Mouse (Mus musculus): Measurements from ENCODE around the gene Gm28043.
"Not testable (repeated sequence)": the region's sequence is repeated elsewhere in the genome, so short reads cannot be mapped to it uniquely, and the experiment has no call there.

Gene Gm28043

DNA sequence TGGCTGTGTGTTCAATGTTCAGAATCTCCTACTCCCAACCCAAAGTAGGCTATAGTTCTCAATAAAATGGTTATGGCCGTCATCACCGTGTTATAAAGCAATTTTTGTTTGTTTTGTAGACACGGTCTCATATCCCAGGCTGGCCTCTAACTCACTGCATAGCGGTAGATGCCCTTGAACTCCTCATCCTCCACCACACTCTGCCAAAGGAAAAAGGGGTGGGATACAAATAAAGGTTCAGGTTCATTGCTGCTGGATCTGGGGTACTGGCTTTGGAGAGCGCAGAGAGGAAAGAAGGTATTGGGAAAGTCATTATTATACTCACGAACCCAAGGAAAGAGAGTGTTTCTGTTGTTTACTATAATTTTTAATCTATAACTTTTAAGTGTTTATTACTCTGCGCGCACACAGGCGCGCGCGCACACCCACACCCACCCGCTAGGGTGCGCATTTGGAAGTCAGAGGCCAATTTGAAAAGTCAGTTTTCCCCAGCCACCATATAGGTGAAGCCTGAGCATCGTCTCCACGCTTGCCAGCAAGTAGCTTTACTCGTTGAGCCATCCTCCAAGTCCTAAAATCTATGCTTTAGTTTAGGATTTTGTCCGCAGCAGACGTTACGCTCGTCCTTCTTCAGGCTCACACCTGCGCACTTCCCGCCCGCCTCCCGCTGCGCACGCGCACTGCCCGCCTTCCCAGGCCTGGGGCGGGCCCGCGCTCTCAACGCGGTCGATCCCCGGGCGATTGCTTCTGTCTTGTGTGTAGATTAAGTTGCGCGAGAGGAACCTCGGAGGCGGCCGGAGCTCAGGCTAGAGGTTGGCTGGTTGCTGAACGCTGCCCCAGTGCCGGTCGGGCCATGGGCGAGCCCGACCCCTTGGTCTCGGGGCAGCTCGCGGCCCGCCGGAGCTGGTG lies at the start of gene Gm28043, which contains the start of gene Rnf8:
Gene Gm28043, plus strand, starts transcription at position 762 of the 909 bp plus-strand sequence.
Gene Rnf8, plus strand, starts transcription at position 676 of the 909 bp plus-strand sequence.
- in situ Hi-C loops (cut with MboI; ENCODE audit: low pct_unique_long_range_greater_than_20kb in 1 of 2, low sequenced_read_pairs in 2 of 2, unreplicated experiment in 1 of 2) = no loop called here

- in situ Hi-C loops (cut with MboI; ENCODE audit: low pct_unique_long_range_greater_than_20kb in 1 of 2, low sequenced_read_pairs in 2 of 2, unreplicated experiment in 1 of 2) = no loop called here
Observed at GRCm38 (mm10) chr17:29565521-29565920, 49.2 kb upstream of the Gm28043 start.

GRCm38 (mm10) chr17:29568435-29568834 lies 46.2 kb upstream of the Gm28043 start:
- in situ Hi-C loops (cut with MboI; ENCODE audit: low pct_unique_long_range_greater_than_20kb in 1 of 2, low sequenced_read_pairs in 2 of 2, unreplicated experiment in 1 of 2) = no loop called here

DNA sequence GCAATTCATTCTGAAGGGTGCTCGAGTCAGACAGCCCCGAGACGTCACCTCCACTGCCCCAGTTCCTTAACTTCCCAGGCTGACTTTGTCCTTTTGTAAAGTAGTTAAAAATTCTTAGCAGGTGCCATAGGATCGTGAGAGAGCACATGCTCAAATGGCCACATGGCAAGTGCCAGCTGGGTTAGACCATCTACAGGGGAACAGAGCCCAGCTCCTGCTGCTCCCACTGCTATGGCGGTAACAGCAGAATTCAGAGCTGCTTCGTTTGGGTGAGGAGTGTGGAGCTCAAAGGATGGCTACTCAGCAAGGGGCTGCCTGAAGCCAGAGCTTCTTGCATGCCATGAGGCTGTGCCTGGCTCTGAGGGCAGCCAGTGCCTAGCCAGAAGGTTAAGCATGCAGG lies 44.8 kb upstream of the Gm28043 start:
- in situ Hi-C loops (cut with MboI; ENCODE audit: low pct_unique_long_range_greater_than_20kb in 1 of 2, low sequenced_read_pairs in 2 of 2, unreplicated experiment in 1 of 2) = no loop called here

DNA sequence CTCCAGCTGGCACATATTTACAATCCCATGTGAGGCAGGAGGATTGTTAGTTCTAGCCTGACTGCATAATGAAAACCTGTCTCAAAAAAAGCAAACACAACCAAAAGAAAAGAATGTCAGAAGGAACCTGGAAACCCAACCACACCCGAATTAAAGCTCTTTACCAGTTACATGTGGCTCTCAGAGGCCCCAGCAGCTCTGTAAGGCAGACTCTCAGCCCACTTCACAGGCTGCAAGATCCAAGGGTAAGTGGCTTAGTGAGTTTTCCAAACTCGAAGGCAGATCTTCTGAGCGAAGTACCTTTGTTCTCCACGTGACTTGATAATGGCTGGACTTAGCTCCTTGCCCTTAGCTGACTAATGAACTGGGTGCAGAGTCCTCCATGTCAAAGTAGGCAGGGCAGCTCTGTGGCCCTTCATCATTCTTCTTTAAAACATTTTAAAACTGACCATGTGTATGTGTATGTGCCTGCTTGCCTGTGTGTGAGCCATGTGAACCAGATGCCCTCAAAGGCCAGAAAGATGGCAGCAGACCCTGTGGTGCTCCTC lies 35.0 kb upstream of the Gm28043 start:
- in situ Hi-C loops (cut with MboI; ENCODE audit: low pct_unique_long_range_greater_than_20kb in 1 of 2, low sequenced_read_pairs in 2 of 2, unreplicated experiment in 1 of 2) = no loop called here

- in situ Hi-C loops (cut with MboI; ENCODE audit: low pct_unique_long_range_greater_than_20kb in 1 of 2, low sequenced_read_pairs in 2 of 2, unreplicated experiment in 1 of 2) = no loop called here
Observed at GRCm38 (mm10) chr17:29583569-29583968, 31.1 kb upstream of the Gm28043 start.

GRCm38 (mm10) chr17:29584306-29584705 lies 30.4 kb upstream of the Gm28043 start:
- in situ Hi-C loops (cut with MboI; ENCODE audit: low pct_unique_long_range_greater_than_20kb in 1 of 2, low sequenced_read_pairs in 2 of 2, unreplicated experiment in 1 of 2) = no loop called here

- in situ Hi-C loops (cut with MboI; ENCODE audit: low pct_unique_long_range_greater_than_20kb in 1 of 2, low sequenced_read_pairs in 2 of 2, unreplicated experiment in 1 of 2) = no loop called here
Observed at GRCm38 (mm10) chr17:29584737-29585136, 29.9 kb upstream of the Gm28043 start.

GRCm38 (mm10) chr17:29585446-29585845 lies 29.2 kb upstream of the Gm28043 start:
- in situ Hi-C loops (cut with MboI; ENCODE audit: low pct_unique_long_range_greater_than_20kb in 1 of 2, low sequenced_read_pairs in 2 of 2, unreplicated experiment in 1 of 2) = no loop called here

DNA sequence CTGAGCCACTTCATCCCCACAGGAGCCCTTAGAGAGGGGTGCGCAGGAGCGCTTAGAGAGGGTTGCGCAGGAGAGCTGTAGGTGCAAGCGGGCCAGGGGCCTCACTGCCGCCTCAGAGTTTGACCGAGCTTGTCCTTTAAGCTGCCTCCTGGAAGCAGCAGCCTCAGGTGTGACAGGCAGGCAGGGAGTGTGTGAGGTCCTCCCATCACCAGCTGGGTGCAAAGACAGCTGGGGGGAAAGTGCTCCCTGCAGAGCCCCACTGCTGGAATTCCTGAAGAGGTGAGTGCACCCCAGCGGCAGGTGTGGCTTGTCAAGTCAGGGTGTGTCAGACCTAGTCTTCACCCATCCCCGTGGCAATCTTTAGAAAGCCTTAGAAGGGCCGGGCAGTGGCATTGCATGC lies 27.8 kb upstream of the Gm28043 start:
- in situ Hi-C loops (cut with MboI; ENCODE audit: low pct_unique_long_range_greater_than_20kb in 1 of 2, low sequenced_read_pairs in 2 of 2, unreplicated experiment in 1 of 2) = no loop called here

- in situ Hi-C loops (cut with MboI; ENCODE audit: low pct_unique_long_range_greater_than_20kb in 1 of 2, low sequenced_read_pairs in 2 of 2, unreplicated experiment in 1 of 2) = no loop called here
Observed at GRCm38 (mm10) chr17:29589221-29589898, 25.3 kb upstream of the Gm28043 start.

DNA sequence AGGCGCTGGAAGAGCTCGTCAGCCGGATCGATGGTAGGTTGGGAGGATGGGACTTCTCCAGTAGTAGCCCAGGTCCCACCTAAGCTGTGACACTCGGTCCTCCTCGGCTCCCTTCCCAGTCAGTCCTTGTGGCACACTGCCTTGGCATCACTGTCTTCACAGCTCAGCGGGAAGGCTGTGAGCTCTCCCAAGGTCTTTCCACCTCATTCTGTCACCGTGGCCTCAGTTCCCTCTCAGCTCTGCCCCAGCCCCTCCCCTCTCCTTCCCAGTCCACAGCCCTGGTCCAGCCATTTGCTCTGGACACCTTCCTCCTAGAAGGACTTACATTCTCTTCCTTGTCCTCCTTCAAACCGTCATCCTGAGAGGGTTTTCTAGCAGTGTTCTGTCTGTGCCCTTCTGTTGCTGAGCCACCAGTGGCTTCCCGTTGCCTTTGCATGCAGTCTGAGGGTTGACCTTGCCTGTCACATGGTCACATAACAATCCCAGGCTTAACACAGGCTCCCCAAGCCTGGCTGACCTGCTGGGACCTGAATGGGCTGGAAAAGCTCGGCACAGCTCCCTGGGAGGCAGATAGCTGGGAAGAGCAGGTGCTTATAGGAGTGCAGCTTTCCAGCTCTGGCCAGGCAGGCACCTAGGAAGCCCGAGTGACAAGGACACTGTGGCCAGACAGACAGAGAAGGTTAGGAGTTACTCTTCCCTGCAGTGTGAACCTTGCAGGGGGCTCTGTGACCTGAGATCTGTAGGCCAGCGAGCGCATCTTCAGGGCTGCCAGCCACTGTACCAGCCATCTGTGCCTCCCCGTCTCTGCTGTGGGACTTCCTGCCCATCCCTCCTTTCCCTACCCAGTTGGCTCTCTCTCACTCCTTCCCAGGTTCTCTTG lies 18.5 kb upstream of the Gm28043 start:
- in situ Hi-C loops (cut with MboI; ENCODE audit: low pct_unique_long_range_greater_than_20kb in 1 of 2, low sequenced_read_pairs in 2 of 2, unreplicated experiment in 1 of 2) = no loop called here

- in situ Hi-C loops (cut with MboI; ENCODE audit: low pct_unique_long_range_greater_than_20kb in 1 of 2, low sequenced_read_pairs in 2 of 2, unreplicated experiment in 1 of 2) = no loop called here
Observed at GRCm38 (mm10) chr17:29596771-29597132, 17.9 kb upstream of the Gm28043 start.

- in situ Hi-C loops (cut with MboI; ENCODE audit: low pct_unique_long_range_greater_than_20kb in 1 of 2, low sequenced_read_pairs in 2 of 2, unreplicated experiment in 1 of 2) = no loop called here
Observed at GRCm38 (mm10) chr17:29599051-29599450, 15.6 kb upstream of the Gm28043 start.

DNA sequence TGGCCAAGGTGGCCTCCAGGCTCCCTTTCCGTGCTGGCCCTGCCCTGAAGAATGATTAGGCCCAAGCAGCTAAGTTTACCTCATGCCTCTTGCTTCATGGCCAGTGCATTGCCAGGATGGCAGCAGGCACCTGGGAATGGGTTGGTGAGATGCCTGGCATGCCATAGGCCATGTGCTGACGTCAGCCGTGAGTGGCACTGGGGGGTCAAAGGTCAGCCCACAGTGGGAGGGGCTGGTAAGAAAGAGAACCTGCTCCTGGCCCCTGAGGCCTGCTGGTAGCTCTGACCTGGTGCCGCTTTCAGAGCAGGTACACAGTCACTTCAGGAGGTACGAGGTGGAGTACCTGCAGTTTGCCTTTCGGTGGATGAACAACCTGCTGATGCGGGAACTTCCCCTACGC lies 15.1 kb upstream of the Gm28043 start:
- in situ Hi-C loops (cut with MboI; ENCODE audit: low pct_unique_long_range_greater_than_20kb in 1 of 2, low sequenced_read_pairs in 2 of 2, unreplicated experiment in 1 of 2) = no loop called here

GRCm38 (mm10) chr17:29601391-29601790 lies 13.3 kb upstream of the Gm28043 start:
- in situ Hi-C loops (cut with MboI; ENCODE audit: low pct_unique_long_range_greater_than_20kb in 1 of 2, low sequenced_read_pairs in 2 of 2, unreplicated experiment in 1 of 2) = no loop called here

- in situ Hi-C loops (cut with MboI; ENCODE audit: low pct_unique_long_range_greater_than_20kb in 1 of 2, low sequenced_read_pairs in 2 of 2, unreplicated experiment in 1 of 2) = no loop called here
Observed at GRCm38 (mm10) chr17:29603283-29603682, 11.4 kb upstream of the Gm28043 start.

DNA sequence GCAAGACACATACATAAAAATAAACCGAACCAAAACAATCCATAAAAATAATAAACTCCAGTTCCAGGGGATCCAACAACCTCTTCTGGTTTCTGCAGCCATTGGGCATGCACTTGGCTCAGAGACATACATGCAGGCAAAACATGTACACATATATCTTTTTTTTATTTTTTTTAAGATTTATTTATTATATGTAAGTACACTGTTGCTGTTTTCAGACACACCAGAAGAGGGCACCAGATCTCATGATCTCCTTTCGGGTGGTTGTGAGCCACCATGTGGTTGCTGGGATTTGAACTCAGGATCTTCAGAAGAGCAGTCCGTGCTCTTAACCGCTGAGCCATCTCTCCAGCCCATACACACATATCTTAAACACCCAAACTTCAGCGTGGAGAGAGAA lies 1.2 kb upstream of the Gm28043 start:
- in situ Hi-C loops (cut with MboI; ENCODE audit: low pct_unique_long_range_greater_than_20kb in 1 of 2, low sequenced_read_pairs in 2 of 2, unreplicated experiment in 1 of 2) = not testable (repeated sequence)
